Mouse (Mus musculus) myocyte (in vitro differentiated cells): Measurements from ENCODE around the gene Zbtb20. TPM values are rescaled to one million over a fixed set of nuclear protein-coding genes. Genes with fewer than 3 reads are reported as not detected.

Source experiments
- H3K27me3 ChIP-seq: one replicate; pipeline ENCODE4 v1.6.1; 2011; ENCODE audit not compliant: control insufficient read depth, insufficient read depth, insufficient read length
- H3K36me3 ChIP-seq: one replicate; pipeline ENCODE4 v1.6.1; 2011; ENCODE audit not compliant: control insufficient read depth, insufficient read depth
- H3K4me2 ChIP-seq: one replicate; pipeline ENCODE4 v1.6.1; 2011; ENCODE audit warnings: low read depth, control low read depth
- H3K4me3 ChIP-seq: one replicate; pipeline ENCODE4 v1.5.1; 2011; ENCODE audit warnings: mild to moderate bottlenecking, control low read depth, moderate library complexity
- H3K79me2 ChIP-seq: one replicate; pipeline ENCODE4 v1.6.1; 2011; ENCODE audit not compliant: control insufficient read depth, insufficient read depth
- H3ac ChIP-seq: one replicate; pipeline ENCODE4 v1.6.1; 2011; ENCODE audit not compliant: control insufficient read depth, insufficient read length
- CEBPB ChIP-seq: IDR thresholded peaks from 2 replicates; pipeline ENCODE4 v1.6.1; 2011; ENCODE audit warnings: mild to moderate bottlenecking, moderate library complexity; ENCODE audit not compliant: poor library complexity, insufficient read depth, severe bottlenecking
- E2F4 ChIP-seq: IDR thresholded peaks from one replicate; pipeline ENCODE4 v1.6.1; 2011; ENCODE audit warnings: mild to moderate bottlenecking, control low read depth, moderate library complexity; ENCODE audit not compliant: insufficient read depth
- MAX ChIP-seq: IDR thresholded peaks from one replicate; pipeline ENCODE4 v1.6.1; 2011; ENCODE audit warnings: low read depth, mild to moderate bottlenecking, control low read depth
- MYOD1 ChIP-seq, 3 experiments: IDR thresholded peaks; one replicate each; pipeline ENCODE4 v1.6.1; 2011; ENCODE audit warnings: control low read depth in 2 of 3, low read depth in 2 of 3, mild to moderate bottlenecking in 2 of 3, moderate library complexity in 1 of 3; ENCODE audit not compliant: insufficient read length in 2 of 3, control insufficient read depth in 1 of 3
- MYOG ChIP-seq, 3 experiments: IDR thresholded peaks; one replicate each; pipeline ENCODE4 v1.6.1; 2011; ENCODE audit warnings: control low read depth in 2 of 3, low read depth in 2 of 3, mild to moderate bottlenecking in 2 of 3; ENCODE audit not compliant: insufficient read length in 2 of 3, control insufficient read depth in 1 of 3, insufficient read depth in 1 of 3
- POLR2A ChIP-seq: IDR thresholded peaks from one replicate; pipeline ENCODE4 v1.6.1; 2011; ENCODE audit warnings: low read depth, mild to moderate bottlenecking, control low read depth, moderate library complexity; ENCODE audit not compliant: insufficient read length
- POLR2AphosphoS2 ChIP-seq: IDR thresholded peaks from one replicate; pipeline ENCODE4 v1.6.1; 2011; ENCODE audit warnings: low read depth, control low read depth; ENCODE audit not compliant: insufficient read length
- REST ChIP-seq: IDR thresholded peaks from one replicate; pipeline ENCODE4 v1.6.1; 2011; ENCODE audit warnings: mild to moderate bottlenecking, control low read depth, moderate library complexity; ENCODE audit not compliant: insufficient read depth, insufficient read length
- SRF ChIP-seq: IDR thresholded peaks from one replicate; pipeline ENCODE4 v1.6.1; 2011; ENCODE audit warnings: low read depth; ENCODE audit not compliant: control insufficient read depth, insufficient read length
- TCF12 ChIP-seq: IDR thresholded peaks from one replicate; pipeline ENCODE4 v1.6.1; 2011; ENCODE audit warnings: mild to moderate bottlenecking, control low read depth; ENCODE audit not compliant: poor library complexity, insufficient read depth, severe bottlenecking
- TCF3 ChIP-seq: IDR thresholded peaks from one replicate; pipeline ENCODE4 v1.6.1; 2011; ENCODE audit warnings: low read depth, control low read depth; ENCODE audit not compliant: insufficient read length
- USF1 ChIP-seq: IDR thresholded peaks from one replicate; pipeline ENCODE4 v1.6.1; 2011; ENCODE audit warnings: low read depth, mild to moderate bottlenecking, control low read depth, moderate library complexity
- polyA plus RNA-seq: library from polyadenylated mRNA; unstranded; fragments of >200 nt; fragmentation: generic; extraction: Trizol; gene quantifications from one replicate; pipeline ENCODE4 v1.2.1, GENCODE M21; 2012; ENCODE audit warnings: missing spikeins

The Zbtb20 gene
- polyA plus RNA-seq, 1 experiment: 5.0 TPM

DNA sequence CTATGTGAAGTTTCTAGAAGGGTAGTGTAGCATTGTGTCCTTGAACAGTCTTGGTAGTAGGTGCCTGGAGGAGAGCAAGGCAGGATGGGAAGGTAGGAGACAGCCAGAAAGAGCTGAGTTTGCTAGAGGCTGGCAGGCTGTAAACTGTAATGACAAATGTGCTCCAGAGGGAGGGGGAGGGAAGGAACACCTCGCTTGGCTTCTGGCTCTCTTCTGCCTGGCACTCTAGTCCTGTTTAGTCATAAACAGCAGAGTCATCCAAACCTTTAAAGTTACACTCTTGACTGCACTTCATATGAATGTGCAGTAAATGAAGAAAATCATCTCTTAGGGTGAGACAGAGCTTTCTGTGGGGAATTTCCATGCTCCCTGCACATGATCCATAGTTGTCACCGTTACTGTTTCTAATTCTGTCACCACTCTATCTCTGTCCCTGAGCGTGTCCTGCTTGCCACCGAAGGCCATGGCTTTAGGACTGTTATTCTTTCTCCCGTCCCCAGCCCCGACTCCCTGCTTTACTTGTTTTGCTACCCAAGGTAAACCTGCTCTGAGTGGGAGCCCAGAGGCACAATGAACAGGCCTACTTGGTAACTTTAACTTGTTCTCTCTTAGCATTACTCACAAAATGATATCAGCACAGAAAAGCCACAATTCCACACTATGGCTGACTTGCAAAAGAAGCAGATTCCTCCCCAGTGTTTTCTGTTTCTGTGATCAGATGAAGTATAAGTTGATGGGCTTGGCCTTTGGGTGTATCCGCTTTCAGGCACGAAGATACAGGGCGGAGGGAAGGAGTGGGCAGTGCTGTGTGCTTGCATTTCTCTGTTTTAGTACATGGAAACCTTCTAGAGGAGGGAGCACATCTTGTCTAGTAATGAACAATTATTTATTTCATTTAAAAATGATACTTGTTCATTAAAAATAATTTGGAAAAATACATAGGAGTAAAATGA lies 427.8 kb downstream of the Zbtb20 start:
- Histone ChIP-seq H3K79me2 (no peaks in the 10 kb centered on the region), H3K4me3 (no peak overlapping the region), H3K36me3 (no peaks in the 10 kb centered on the region), H3K27me3 (no peaks in the 10 kb centered on the region), H3K4me2 (peak overlapping the region; percentile 14), H3ac (no peak overlapping the region)
- TF ChIP-seq MAX: no peak
- no peak for TF ChIP-seq POLR2A
- no peak for TF ChIP-seq REST
- no peak for TF ChIP-seq CEBPB
- no peak for TF ChIP-seq USF1
- TF ChIP-seq POLR2AphosphoS2: no peak
- TF ChIP-seq E2F4: no peak
- no peak for TF ChIP-seq TCF12
- TF ChIP-seq MYOG (IDR thresholded peaks at IDR 0.05; ENCODE audit: control insufficient read depth in 1 of 3, insufficient read depth in 1 of 3, insufficient read length in 2 of 3, low read depth in 2 of 3): no peak
- TF ChIP-seq SRF: no peak
- no peak for TF ChIP-seq TCF3
- TF ChIP-seq MYOD1 (IDR thresholded peaks at IDR 0.05; ENCODE audit: control insufficient read depth in 1 of 3, insufficient read length in 2 of 3, low read depth in 2 of 3): no peak

DNA sequence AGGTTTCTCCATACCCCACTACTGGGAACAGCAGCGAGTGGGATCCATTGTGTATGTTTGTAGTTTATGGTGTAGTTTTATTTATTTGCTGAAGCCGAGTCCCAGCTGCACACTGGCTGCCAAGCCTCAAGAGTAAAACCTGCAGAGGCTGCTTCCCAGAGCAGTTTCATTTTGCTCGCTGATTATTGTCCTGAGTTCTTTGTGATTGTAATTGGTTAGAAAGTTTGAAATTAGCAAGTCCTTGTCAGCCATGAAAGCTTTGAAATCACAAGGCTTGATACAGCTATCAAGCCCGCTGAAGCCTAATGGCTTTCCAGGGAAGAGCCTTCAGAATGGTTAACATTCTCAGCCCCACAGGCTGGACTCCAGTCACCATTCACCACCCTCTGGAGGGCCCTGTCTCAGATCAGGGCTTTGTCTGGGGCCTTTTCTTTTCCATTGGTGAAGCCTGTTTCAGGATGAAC lies 434.3 kb downstream of the Zbtb20 start:
- Histone ChIP-seq H3K4me3 (no peak overlapping the region), H3K79me2 (no peaks in the 10 kb centered on the region), H3K36me3 (no peaks in the 10 kb centered on the region), H3K4me2 (no peak overlapping the region), H3ac (no peak overlapping the region), H3K27me3 (no peaks in the 10 kb centered on the region)
- TF ChIP-seq REST: no peak
- no peak for TF ChIP-seq TCF12
- no peak for TF ChIP-seq USF1
- no peak for TF ChIP-seq CEBPB
- no peak for TF ChIP-seq MAX
- no peak for TF ChIP-seq SRF
- no peak for TF ChIP-seq POLR2AphosphoS2
- no peak for TF ChIP-seq MYOD1 (IDR thresholded peaks at IDR 0.05; ENCODE audit: control insufficient read depth in 1 of 3, insufficient read length in 2 of 3, low read depth in 2 of 3)
- TF ChIP-seq E2F4: no peak

DNA sequence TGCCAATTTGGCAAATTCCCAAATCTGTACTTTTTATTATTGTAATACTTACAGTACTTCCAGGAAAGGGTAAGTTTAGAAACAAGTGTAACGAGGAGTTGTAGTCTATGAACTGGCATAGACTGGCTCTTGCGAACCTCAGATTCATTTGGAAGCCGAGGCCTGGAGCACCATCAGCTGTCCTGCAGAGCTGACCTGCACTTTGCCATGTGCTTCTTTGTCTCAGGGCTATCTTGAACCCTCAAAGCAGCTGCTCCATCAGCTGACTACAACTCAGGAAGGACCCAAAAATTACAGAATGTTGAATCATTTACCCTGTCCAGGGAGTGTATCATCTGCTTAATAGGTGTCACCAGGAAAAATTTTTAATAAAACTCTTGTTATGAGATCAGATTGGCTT lies 448.3 kb downstream of the Zbtb20 start:
- H3K4me3 ChIP-seq: no peak overlapping the region
- H3K36me3 ChIP-seq: no peaks in the 10 kb centered on the region
- TF ChIP-seq SRF: no peak
- peak; percentile 48 for TF ChIP-seq TCF12
- TF ChIP-seq MYOD1 (IDR thresholded peaks at IDR 0.05; ENCODE audit: control insufficient read depth in 1 of 3, insufficient read length in 2 of 3, low read depth in 2 of 3): peak in 2 of 3 experiments; percentile 76 to 84
- no peak for TF ChIP-seq USF1
- no peak for TF ChIP-seq MAX
- TF ChIP-seq E2F4: no peak
- TF ChIP-seq TCF3: no peak
- peak; percentile 46 to 93 (median 76) for TF ChIP-seq MYOG (IDR thresholded peaks at IDR 0.05; ENCODE audit: control insufficient read depth in 1 of 3, insufficient read depth in 1 of 3, insufficient read length in 2 of 3, low read depth in 2 of 3)
- no peak overlapping the region for H3K4me2 ChIP-seq
- H3ac ChIP-seq: no peak overlapping the region
- no peaks in the 10 kb centered on the region for H3K79me2 ChIP-seq
- H3K27me3 ChIP-seq: no peaks in the 10 kb centered on the region

DNA sequence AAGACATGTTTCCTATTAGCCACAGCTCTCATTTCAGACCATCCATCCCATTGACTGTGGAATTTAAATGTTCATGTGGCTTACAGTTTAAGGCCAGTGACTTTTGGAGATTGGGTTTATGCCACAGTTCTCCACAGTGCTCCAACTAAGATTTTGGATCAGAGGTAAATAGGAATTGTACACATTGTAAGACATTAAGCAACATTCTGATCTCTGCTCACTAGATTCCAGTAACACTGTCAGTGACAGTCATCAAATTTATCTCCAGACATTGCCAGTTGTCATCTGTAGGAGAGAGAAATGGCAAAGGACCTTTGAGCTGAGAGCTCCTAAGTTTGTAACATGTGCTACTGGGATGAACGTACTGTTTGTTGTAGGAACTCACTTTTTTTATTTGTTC lies 452.5 kb downstream of the Zbtb20 start:
- Histone ChIP-seq H3ac (no peak overlapping the region), H3K36me3 (no peaks in the 10 kb centered on the region), H3K4me2 (no peak overlapping the region), H3K27me3 (no peaks in the 10 kb centered on the region), H3K4me3 (no peak overlapping the region), H3K79me2 (no peaks in the 10 kb centered on the region)
- TF ChIP-seq TCF12: no peak

DNA sequence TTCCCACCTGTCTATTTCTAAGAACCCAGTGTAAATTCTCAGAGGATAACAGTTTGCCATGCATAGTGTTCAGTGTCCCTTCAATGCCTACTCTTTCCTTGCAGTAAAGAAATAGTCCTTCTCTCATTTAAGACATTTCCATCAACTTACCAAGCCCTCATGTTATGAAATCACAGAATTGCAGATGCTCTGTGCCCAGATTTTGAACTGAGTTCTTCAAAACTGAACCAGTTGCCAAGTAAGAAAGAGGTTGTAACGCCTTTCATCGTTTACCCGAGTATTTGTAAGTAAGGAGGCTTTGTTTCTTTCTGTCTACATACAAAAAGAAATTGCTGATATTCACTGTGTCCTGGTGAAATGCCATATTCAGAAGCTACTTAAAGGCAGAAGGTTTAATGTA lies 454.5 kb downstream of the Zbtb20 start:
- no peak for TF ChIP-seq MAX
- TF ChIP-seq USF1: no peak
- TF ChIP-seq POLR2AphosphoS2: no peak
- TF ChIP-seq SRF: no peak
- no peak for TF ChIP-seq CEBPB
- TF ChIP-seq POLR2A: no peak
- TF ChIP-seq REST: no peak
- no peak for TF ChIP-seq TCF12
- TF ChIP-seq E2F4: no peak
- Histone ChIP-seq H3K4me2 (no peak overlapping the region), H3K36me3 (no peaks in the 10 kb centered on the region), H3ac (no peak overlapping the region), H3K27me3 (no peaks in the 10 kb centered on the region), H3K79me2 (no peaks in the 10 kb centered on the region), H3K4me3 (no peak overlapping the region)
